Mouse (Mus musculus) CH12.LX (cell line): ENCODE results near the gene Trappc13. TPM values are rescaled to one million over a fixed set of nuclear protein-coding genes. Genes with fewer than 3 reads are reported as not detected.

ENCODE experiments used
- DNase-seq: peaks from one replicate; pipeline ENCODE4 v3.0.0-alpha.2; 2013; ENCODE audit errors: extremely low read depth
- H3K27ac ChIP-seq: 2 replicates; pipeline ENCODE4 v1.5.1; 2012; ENCODE audit warnings: low read depth, mild to moderate bottlenecking, control low read depth, moderate library complexity; ENCODE audit not compliant: insufficient read depth
- H3K27me3 ChIP-seq: replicated peaks from 2 replicates; pipeline ENCODE3; 2012; ENCODE audit warnings: inconsistent platforms
- H3K36me3 ChIP-seq, 2 experiments: replicated peaks in 1 of 2; 2 replicates each; pipeline versions ENCODE3 to v1.6.1; 2012; ENCODE audit warnings: inconsistent platforms in 1 of 2, low read length in 1 of 2, mild to moderate bottlenecking in 1 of 2, mixed read lengths in 1 of 2, moderate library complexity in 1 of 2; ENCODE audit not compliant: control insufficient read depth in 1 of 2, insufficient read depth in 1 of 2
- H3K4me1 ChIP-seq, 2 experiments: 2 replicates each; pipeline ENCODE4 v1.6.1; 2012; ENCODE audit warnings: inconsistent platforms in 1 of 2, moderate library complexity in 1 of 2; ENCODE audit not compliant: insufficient read depth in 2 of 2, control insufficient read depth in 1 of 2
- H3K4me2 ChIP-seq: 2 replicates; pipeline ENCODE4 v1.6.1; 2012; ENCODE audit warnings: low read depth, mild to moderate bottlenecking, control low read depth; ENCODE audit not compliant: poor library complexity, insufficient read depth, severe bottlenecking
- H3K4me3 ChIP-seq, 3 experiments: fragments of 150-350 bp in 1 of 3; sonication (generic) in 1 of 3; replicated peaks in 1 of 3; 2 replicates each; pipeline versions ENCODE3 to v1.5.1; 2011 to 2012; ENCODE audit warnings: low read depth in 2 of 3, low read length in 2 of 3, mild to moderate bottlenecking in 2 of 3, moderate library complexity in 2 of 3, control low read depth in 1 of 3, improper control_type of control experiment in 1 of 3, inconsistent platforms in 1 of 3, mixed read lengths in 1 of 3; ENCODE audit not compliant: poor library complexity in 1 of 3
- H3K79me2 ChIP-seq: replicated peaks from 2 replicates; pipeline ENCODE4 v1.6.1; 2012; ENCODE audit warnings: mild to moderate bottlenecking, moderate library complexity; ENCODE audit not compliant: control insufficient read depth, poor library complexity, insufficient read depth, severe bottlenecking; ENCODE audit errors: extremely low read depth
- H3K9ac ChIP-seq: 2 replicates; pipeline ENCODE4 v1.6.1; 2012; ENCODE audit warnings: low read depth, mild to moderate bottlenecking, control low read depth, moderate library complexity; ENCODE audit not compliant: insufficient read depth
- H3K9me3 ChIP-seq: replicated peaks from 2 replicates; pipeline ENCODE3; 2012; ENCODE audit warnings: low read length, inconsistent platforms, mixed read lengths
- CHD1 ChIP-seq: IDR thresholded peaks from 2 replicates; pipeline ENCODE4 v1.6.1; 2012; ENCODE audit warnings: low read depth, low read length, improper control_type of control experiment, inconsistent platforms
- CHD2 ChIP-seq: IDR thresholded peaks from 2 replicates; pipeline ENCODE4 v1.6.1; 2011; ENCODE audit warnings: low read length, improper control_type of control experiment
- E2F4 ChIP-seq: IDR thresholded peaks from 2 replicates; pipeline ENCODE4 v1.6.1; 2011; ENCODE audit warnings: low read depth, low read length, improper control_type of control experiment; ENCODE audit not compliant: insufficient replicate concordance
- EP300 ChIP-seq: IDR thresholded peaks from 2 replicates; pipeline ENCODE4 v1.6.1; 2011; ENCODE audit warnings: low read length, improper control_type of control experiment
- ETS1 ChIP-seq: conservative IDR thresholded peaks from 2 replicates; pipeline ENCODE4 v1.6.1; 2012; ENCODE audit warnings: low read depth, mild to moderate bottlenecking, inconsistent platforms, low read length, improper control_type of control experiment, moderate library complexity
- HCFC1 ChIP-seq: IDR thresholded peaks from 2 replicates; pipeline ENCODE4 v1.6.1; 2012; ENCODE audit warnings: low read depth, mild to moderate bottlenecking, inconsistent platforms, low read length, improper control_type of control experiment
- JUND ChIP-seq: conservative IDR thresholded peaks from 2 replicates; pipeline ENCODE4 v1.6.1; 2011; ENCODE audit warnings: low read depth, low read length, improper control_type of control experiment
- KAT2A ChIP-seq: IDR thresholded peaks from 2 replicates; pipeline ENCODE4 v1.6.1; 2012; ENCODE audit warnings: low read length, improper control_type of control experiment, inconsistent platforms; ENCODE audit not compliant: insufficient replicate concordance
- MAFK ChIP-seq: IDR thresholded peaks from 2 replicates; pipeline ENCODE4 v1.6.1; 2011; ENCODE audit warnings: low read length, improper control_type of control experiment; ENCODE audit not compliant: insufficient replicate concordance
- MAZ ChIP-seq: IDR thresholded peaks from 2 replicates; pipeline ENCODE4 v1.6.1; 2012; ENCODE audit warnings: low read depth, mild to moderate bottlenecking, inconsistent platforms, low read length, improper control_type of control experiment, moderate library complexity
- MEF2A ChIP-seq: IDR thresholded peaks from 2 replicates; pipeline ENCODE4 v1.6.1; 2014; ENCODE audit warnings: low read depth, mild to moderate bottlenecking, inconsistent platforms, low read length, improper control_type of control experiment, borderline replicate concordance
- MXI1 ChIP-seq: IDR thresholded peaks from 2 replicates; pipeline ENCODE4 v1.6.1; 2011; ENCODE audit warnings: mild to moderate bottlenecking, low read depth, low read length, improper control_type of control experiment
- NELFE ChIP-seq: IDR thresholded peaks from 2 replicates; pipeline ENCODE4 v1.6.1; 2011; ENCODE audit warnings: low read depth, low read length, improper control_type of control experiment
- PAX5 ChIP-seq: IDR thresholded peaks from 2 replicates; pipeline ENCODE4 v1.6.1; 2012; ENCODE audit warnings: low read length, inconsistent platforms, mixed read lengths
- POLR2AphosphoS2 ChIP-seq: IDR thresholded peaks from 2 replicates; pipeline ENCODE4 v1.6.1; 2011; ENCODE audit warnings: low read depth, low read length, improper control_type of control experiment
- SIN3A ChIP-seq: IDR thresholded peaks from 2 replicates; pipeline ENCODE4 v1.6.1; 2012; ENCODE audit warnings: low read length, improper control_type of control experiment, inconsistent platforms
- SMC3 ChIP-seq: IDR thresholded peaks from 2 replicates; pipeline ENCODE4 v1.6.1; 2011; ENCODE audit warnings: low read depth, low read length, improper control_type of control experiment
- TBP ChIP-seq: conservative IDR thresholded peaks from 2 replicates; pipeline ENCODE4 v1.6.1; 2011; ENCODE audit warnings: low read depth, low read length, improper control_type of control experiment
- TCF12 ChIP-seq: IDR thresholded peaks from 2 replicates; pipeline ENCODE4 v1.6.1; 2014; ENCODE audit warnings: low read depth, mild to moderate bottlenecking, inconsistent platforms, low read length, improper control_type of control experiment
- ZMIZ1 ChIP-seq: IDR thresholded peaks from 2 replicates; pipeline ENCODE4 v1.6.1; 2012; ENCODE audit warnings: low read depth, mild to moderate bottlenecking, inconsistent platforms, low read length, improper control_type of control experiment
- ZNF384 ChIP-seq: IDR thresholded peaks from 2 replicates; pipeline ENCODE4 v1.6.1; 2012; ENCODE audit warnings: low read depth, low read length, improper control_type of control experiment, inconsistent platforms
- dilution Hi-C: fragments of 300-500 bp; cut with MboI; formaldehyde crosslinking; loops from 2 replicates; pipeline ENCODE4 v1.14.3; 2020; ENCODE audit warnings: low sequenced_read_pairs; ENCODE audit not compliant: extremely low pct_unique_long_range_greater_than_20kb, extremely low pct_ligation_motif_present
- in situ Hi-C: fragments of 300-500 bp; cut with MboI; formaldehyde crosslinking; loops from 3 replicates; pipeline ENCODE4 v1.14.3; 2019; ENCODE audit warnings: low sequenced_read_pairs, low pct_ligation_motif_present, low pct_unique_long_range_greater_than_20kb, mixed read lengths
- polyA plus RNA-seq: library from polyadenylated mRNA; unstranded; fragments of >175 nt; gene quantifications from 2 replicates; pipeline ENCODE4 v1.2.1, GENCODE M21; 2012; ENCODE audit warnings: low read depth; ENCODE audit not compliant: insufficient read length
- total RNA-seq, 2 experiments: library from RNA; depleted of rRNA; stranded (reverse); fragments of 300-350 nt in 1 of 2; fragments of >200 nt in 1 of 2; gene quantifications; 2 replicates each; pipeline ENCODE4 v1.2.3; 2012 to 2014

Gene Trappc13
- total and polyA plus RNA-seq, 3 experiments: 30.2 to 61.9 (median 34.6) TPM

DNA sequence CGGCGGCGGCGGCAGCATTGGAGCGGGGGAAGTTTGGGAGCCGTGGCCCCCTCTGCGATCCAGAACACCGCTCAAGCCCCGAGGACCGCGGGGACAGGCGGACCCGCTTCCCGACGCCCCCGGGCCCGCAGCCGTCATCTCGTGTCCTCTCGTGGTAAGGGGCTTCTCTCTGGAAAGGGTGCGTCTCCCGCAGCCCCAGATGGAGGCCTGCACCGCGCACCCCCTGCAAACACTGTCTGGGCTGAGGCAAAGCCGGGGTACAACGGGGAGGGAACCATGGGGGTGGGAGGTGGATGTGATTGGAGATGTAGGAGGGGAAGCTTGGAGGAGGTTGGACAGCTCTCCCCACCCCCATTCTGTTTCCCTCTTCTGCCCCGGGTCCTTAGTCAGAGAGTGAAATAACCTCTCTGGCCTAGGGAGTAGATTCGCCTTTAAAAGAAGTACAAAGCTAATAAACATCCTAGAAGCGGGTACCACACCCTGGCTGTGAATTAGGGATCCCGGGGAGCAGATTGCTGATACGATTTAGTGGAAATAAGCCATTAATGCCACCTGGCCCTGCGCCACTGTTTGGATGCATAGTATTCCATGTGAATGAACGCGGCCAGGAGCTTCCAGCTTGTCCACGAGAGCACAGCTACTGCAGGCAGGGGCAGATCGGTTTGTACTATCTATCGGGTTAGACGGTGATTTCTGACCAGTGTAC lies 68.3 kb downstream of the Trappc13 start:
- TF ChIP-seq ZMIZ1 (no peak), MAFK (0 out of 2 replicates have a peak, but pooled peaks have one; percentile 29), HCFC1 (no peak), TCF12 (0 out of 2 replicates have a peak, but pooled peaks have one; percentile 14), MAZ (no peak), KAT2A (0 out of 2 replicates have a peak, but pooled peaks have one; percentile 32), SMC3 (no peak), SIN3A (peak; percentile 22; the same call in 1 of the 2 replicates), POLR2AphosphoS2 (no peak), MEF2A (no peak), NELFE (0 out of 2 replicates have a peak, but pooled peaks have one; percentile 20), PAX5 (no peak), JUND (no peak), EP300 (no peak), MXI1 (peak; percentile 27; the same call in 1 of the 2 replicates), CHD1 (no peak), ETS1 (no peak), ZNF384 (no peak), E2F4 (no peak), CHD2 (peak; percentile 49), TBP (no peak)
- peak overlapping the region; percentile 30 for H3K4me2 ChIP-seq
- dilution Hi-C loops (no loop called here), in situ Hi-C loops (no loop called here)
- peak overlapping the region; percentile 69 to 87 (median 69) for H3K4me3 ChIP-seq
- peaks cover 0 to 17% of the 10 kb centered on the region in 2 experiments; a peak in 2 of 4 replicates for H3K4me1 ChIP-seq
- H3K36me3 ChIP-seq: peaks cover 0 to 32% of the 10 kb centered on the region in 2 experiments
- H3K27me3 ChIP-seq: no peaks in the 10 kb centered on the region
- H3K79me2 ChIP-seq: peaks cover 18% of the 10 kb centered on the region
- peak overlapping the region; percentile 39 for H3K9ac ChIP-seq
- H3K9me3 ChIP-seq: no peaks in the 10 kb centered on the region
- DNase-seq: peak; percentile 39
- H3K27ac ChIP-seq: no peak overlapping the region
